Mouse (Mus musculus): ENCODE data around the gene Gpatch3.

Gene Gpatch3

DNA sequence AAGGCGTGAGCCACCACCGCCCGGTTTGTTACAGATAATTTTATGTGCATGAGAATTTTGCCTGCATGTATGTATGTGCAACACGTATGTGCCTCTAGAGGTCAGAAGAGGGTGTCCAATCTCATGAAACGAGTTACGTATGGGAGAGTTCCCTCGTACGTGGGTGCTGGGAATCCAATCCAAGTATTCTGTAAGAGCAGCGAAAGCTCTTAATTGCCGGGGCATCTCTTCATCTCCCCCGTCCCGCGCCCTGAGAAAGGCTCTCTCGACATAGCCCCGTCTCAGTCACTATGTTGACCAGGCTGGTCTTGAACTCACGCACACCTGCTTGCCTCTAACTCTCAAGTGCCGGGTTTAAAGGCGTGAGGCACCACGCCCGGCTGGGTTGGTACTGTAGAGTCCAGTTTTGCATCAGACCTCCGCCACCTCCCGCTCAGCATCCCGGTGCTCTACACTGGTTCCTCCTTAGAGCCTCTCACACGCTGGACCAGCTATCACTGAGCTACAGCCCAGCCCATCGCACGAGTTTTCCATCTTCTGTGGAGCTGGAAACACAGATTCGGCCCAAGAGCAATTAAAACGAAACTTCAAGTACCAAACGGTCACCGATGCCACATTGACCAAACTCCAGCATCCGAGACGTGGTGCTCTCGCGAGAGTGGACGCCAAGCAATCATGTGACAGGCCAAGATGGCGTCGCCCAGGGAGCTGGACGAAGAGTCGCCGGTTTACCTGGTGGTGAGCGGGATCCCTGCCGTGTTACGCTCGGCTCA, at the start of gene Gpatch3:
Gene Gpatch3 (plus strand): TSS at position 676 of the 773 bp plus-strand sequence.
- peak; percentile 85 for DNase-seq (ENCODE audit: extremely low spot score, low read depth, low spot score)

DNA sequence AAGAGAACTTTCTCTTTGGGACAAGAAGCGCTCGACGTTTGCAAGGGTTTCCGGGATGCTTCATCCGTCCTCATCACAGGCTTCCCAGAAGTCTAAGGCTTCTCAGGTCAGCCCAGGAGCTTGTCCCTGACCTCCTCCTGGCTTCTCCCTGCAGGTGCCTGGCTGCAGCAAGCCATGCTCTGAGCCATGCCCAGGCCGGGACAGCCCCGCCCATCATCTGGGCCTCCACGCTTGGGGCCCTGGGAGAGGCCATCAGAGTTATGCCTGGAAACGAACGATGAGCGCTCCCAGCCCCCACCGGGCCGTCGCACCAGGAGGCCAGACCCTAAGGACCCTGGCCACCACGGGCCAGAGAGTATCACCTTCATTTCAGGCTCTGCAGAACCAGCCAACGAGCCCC, 46.8 kb upstream of the Gpatch3 start:
- no peak for DNase-seq (ENCODE audit: extremely low spot score, low read depth, low spot score)

DNA sequence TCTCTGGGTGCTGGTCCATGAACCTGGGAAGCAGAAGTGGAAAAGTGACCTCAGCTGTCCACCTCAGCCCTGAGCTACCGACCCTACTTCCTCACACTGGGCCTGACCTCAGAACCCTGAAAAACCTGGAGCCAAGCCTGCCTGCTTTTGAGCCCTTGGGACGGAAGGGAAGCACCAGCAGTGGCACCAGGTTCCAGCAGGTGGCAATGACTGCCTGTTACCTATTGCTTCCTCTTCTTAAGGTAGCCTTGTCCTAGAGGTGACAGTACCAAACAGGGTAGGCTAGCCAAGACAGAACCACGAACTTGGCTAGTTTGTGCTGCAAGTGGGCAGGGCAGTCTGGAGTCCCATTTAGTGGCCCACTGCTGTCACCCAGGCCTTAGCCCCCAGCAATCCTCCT, 41.8 kb upstream of the Gpatch3 start:
- DNase-seq (ENCODE audit: extremely low spot score, low read depth, low spot score) = no peak

DNA sequence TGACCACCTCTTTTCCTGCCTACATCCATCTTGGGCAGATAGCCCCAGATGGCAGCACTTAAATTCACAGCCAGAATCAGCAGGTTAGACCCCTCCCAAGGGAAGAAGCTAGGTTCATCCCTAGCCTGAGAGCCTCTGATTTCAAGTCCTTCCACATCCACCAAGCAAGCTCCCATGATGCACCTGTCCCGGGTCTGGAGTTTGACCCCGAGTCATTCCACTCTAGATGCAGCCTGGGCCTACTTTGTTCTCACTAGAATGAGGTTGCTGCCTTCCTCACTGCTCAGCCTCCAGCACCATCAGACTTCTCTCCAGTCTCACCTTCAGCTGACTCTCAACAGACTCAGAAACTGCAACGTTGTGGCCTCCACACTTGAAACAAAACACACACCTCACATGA, 38.5 kb upstream of the Gpatch3 start:
- no peak for DNase-seq (ENCODE audit: extremely low spot score, low read depth, low spot score)

DNA sequence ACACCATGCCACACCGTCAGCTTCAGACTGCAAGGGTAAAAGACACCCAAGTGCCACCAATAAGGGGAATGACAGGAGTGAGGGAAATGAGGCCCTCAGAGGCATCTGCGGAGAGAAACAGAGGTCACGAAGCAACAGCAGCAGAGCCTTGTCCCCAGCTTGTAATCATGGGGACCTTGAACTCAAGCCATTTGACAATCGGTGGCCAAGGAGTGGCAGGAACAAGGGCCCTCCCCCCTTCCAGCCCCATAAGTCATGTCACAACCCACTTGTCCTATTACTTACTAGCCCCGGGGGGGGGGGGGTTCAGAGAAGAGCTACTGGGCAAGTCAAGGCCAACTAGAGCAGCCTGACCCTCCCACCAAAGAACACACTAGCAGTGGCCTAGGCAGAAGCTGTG, 37.9 kb upstream of the Gpatch3 start:
- DNase-seq (ENCODE audit: extremely low spot score, low read depth, low spot score) = no peak

DNA sequence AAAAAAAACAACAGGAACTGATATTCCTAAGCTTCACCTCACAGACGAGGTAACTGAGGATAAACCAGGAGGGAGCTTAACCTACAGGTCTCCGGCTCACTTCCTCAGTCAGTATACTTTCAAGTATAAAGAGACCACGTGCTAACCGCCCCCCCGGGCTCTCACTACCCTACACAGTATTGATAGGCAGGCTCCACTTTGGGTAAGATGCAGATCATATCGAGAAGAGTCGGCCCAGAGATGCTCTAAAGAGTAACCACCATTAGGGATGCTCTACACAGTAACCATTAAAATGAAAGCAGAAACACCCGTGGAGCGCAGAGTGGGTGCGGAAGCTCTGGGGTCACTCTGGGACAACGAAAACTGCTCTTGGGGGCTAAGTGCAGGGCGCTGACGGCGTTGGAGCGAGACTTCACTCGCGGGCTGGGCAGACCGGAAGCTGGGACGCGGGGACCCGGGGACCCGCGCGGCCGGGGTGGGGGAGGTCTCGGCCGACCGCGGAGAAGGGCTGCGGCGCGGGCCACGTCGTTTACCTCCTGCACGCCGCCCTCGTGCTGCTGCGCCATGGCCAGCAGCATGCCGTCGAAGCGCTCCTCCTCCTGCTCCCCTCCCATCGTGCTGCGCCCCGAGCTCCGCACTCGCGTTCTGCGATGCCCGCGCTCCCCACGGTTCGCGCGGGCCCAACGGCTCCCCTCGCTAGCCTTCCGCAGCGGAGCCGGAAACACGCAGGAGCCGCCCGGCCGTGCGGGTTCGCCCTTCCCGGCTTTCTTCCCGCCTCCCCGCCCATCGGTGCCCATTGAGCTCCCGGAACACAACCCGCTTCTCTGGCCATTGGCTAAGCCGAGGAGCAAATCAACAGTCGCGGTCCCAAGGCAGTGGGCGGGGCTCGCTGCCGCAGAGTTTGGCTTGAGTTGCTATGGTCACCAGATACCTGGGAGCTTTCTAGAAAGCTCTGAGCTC, 29.0 kb upstream of the Gpatch3 start, which contains the start of gene Nudc:
Gene Nudc (minus strand): TSS at position 725 of the 960 bp plus-strand sequence.
- DNase-seq (ENCODE audit: extremely low spot score, low read depth, low spot score) = peak; percentile 76

DNA sequence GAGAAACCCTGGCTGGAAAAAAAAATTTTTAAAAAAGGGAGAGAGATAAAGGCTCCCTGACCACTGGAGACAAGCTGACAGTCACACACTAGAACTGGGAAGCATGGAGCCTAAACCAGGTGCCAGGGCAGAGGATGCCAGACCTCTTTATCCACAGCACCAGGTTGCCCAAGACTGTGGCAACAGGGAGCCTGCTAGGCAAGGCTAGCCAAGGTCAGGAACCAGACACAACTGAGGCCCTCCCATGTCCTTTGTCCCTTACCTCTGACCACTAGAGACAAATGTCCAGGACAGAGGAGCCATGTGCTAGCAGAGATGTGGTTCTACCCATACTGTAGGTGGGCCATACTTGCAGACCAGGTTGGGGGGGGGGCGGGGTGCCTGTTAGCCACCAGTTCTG, 22.5 kb upstream of the Gpatch3 start:
- DNase-seq (ENCODE audit: extremely low spot score, low read depth, low spot score) = no peak

DNA sequence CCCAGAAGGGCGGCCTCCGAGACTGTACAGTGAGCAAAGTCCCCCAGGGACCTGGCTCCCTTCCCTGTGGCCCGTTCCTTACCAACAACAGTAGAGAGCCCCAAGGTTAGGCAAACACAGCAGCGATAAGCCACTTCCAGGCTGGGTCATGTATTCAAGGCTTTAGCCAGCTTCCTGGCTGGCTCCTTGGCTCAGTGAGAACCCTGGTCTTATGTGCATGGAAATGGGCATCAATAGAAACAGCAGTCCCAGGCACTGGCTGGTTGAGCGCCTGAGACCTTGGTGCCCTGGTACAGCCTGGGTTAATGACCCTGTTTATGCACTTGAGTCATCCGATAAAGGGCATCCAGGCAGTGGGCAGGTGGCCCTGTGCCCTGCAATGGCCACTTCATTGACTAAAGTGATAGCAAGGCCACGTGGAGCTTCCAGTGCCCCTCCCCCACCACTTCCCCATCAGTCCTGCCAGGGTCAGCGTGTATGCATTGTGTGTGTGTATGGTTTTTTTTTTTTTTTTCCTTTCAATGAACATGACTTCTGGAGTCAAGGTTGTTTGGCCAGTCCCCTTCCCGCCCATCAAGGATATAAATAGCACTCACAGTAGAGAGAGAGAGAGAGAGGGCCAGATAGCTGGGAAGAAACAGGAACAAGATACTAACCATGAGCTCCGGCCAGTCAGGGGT, 21.6 kb upstream of the Gpatch3 start, which contains the start of gene Nr0b2:
Gene Nr0b2 (plus strand): TSS at position 609 of the 680 bp plus-strand sequence.
- no peak for DNase-seq (ENCODE audit: extremely low spot score, low read depth, low spot score)

DNA sequence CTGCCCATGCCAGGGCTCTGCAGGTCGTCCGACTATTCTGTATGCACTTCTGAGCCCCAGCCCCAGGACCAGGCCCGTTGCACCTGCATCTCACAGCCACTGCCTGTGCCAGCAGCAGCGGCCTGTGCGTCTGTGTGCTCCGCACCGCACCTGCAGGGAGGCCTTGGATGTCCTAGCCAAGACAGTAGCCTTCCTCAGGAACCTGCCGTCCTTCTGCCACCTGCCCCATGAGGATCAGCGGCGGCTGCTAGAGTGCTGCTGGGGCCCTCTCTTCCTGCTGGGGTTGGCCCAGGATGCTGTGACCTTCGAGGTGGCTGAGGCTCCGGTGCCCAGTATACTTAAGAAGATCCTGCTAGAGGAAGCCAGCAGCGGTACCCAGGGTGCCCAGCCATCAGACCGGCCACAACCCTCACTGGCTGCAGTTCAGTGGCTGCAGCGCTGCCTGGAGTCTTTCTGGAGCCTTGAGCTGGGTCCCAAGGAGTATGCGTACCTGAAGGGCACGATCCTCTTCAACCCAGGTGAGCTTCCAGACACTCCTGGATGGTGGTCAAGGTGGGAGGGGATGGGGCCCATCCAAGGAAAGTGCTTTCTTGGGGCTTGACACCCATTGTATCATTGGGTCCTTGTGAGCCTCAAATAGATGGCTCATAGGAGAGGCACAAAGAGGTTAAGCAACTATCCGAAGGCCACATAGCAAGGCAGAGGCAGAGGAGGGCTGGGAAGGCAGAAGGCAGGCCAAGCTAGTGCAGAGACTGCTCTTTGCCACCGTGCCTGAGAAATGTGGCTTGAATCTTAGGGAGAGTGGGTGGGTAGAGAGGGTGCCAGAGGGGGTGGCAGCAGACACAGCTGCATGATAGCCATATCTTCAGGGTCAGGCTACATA, 20.9 kb upstream of the Gpatch3 start:
- DNase-seq (ENCODE audit: extremely low spot score, low read depth, low spot score) = no peak

DNA sequence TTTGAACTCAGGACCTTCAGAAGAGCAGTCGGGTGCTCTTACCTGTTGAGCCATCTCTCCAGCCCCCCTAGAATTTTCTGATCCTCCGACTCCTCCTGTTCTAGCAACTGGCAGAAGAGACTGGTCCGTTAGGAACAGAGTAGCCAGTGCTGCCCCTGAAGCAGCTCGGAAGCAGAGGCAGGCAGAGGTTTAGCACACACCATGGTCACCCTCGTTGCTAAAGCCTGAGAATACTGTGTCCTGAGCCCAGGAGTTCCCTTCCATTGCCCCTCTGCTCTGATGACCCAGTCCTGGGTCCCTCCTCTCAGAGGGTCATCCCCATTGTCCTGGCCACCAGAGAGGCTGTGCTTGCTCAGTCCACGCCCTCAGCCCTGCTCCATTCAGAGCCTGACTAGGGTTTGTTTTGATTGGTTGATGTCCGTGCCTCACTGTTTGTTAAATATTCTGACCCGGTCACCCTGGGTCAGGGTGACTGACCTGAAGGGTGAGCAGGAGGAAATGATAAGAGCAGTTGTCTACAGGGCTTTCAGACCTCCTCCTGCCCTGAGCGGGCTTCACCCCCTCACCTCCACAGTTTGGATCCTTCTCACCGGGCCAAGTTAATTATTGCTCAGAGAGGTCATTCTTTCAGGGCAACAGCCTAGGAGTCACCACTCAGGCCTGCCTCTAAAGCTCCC, 17.4 kb upstream of the Gpatch3 start:
- DNase-seq (ENCODE audit: extremely low spot score, low read depth, low spot score) = no peak

DNA sequence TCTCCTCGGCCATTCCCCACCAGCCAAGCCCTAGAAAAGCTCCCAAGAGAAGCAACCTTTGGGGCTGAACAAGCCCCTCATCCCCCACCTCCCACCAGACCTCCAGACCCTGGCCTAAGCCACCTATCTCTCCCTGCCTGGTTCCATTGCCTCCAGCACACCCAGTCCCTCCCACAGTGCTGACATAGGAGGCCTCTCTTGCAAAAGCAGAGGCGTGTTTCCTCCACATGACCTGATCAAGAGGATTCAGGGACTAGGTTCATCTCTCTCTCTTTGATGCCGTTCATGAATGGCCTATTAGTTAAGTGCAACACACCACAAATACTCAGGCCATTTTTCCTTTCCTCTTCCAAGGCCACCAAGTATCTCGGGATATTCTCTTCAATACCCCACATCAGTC, 14.7 kb upstream of the Gpatch3 start:
- no peak for DNase-seq (ENCODE audit: extremely low spot score, low read depth, low spot score)

DNA sequence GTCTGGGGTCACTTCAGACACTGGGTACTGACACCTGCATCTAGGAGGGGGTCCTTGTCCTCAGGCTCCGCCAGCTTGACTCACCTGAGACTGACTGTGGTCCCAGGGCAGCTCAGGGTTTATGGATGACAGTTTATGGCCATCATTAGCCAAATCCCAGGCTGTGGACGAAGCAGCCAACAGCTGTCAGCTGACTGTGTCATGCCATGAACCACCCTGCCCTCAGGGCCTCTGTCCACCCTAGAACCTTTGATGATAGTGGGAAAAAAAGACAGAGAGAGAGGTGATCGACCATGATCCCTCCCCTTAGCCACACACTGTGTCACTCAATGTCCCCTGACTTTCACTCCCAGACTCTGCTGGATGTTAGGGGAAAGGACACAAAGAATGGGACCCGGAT, 12.9 kb upstream of the Gpatch3 start:
- no peak for DNase-seq (ENCODE audit: extremely low spot score, low read depth, low spot score)

DNA sequence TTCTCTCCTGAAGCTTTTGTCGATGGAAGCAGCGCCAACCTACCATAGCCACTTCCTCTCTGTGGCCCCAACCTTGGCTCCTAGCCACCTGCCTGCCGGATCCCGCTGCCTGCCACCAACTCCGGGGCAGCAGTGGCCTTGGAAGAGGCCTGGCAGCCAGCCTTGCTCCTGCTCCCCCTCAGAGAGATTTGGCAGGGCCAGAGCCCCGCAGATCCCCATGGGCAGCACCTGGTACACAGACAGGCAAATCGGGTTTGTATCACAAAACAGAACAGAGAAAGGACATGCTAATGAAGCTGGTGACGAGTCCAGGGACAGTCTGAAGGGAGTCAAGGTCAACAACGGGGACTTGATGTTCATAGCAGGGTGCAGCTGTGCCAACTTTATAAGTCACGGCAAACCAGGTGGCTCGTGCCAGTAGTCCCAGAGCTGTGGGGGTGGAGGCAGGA, 11.4 kb upstream of the Gpatch3 start:
- no peak for DNase-seq (ENCODE audit: extremely low spot score, low read depth, low spot score)

DNA sequence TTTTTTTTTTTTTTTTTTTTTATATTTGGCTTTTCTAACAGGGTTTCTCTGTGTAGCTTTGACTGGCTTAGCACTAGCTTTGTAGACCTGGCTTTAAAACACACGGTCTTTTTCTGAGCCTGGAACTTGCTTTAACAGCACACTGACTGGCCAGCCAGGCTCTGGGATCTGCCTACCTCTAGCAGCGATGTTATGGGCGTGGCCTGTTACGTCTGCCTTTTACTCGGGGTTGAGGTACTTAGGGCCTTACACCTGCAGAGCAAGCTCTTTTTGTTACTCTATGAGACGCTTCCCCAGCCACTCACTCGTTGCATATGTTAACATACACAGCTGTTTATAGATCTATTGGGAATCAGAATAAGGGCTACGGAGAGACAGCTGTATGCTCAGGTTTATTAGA, 7.3 kb upstream of the Gpatch3 start:
- no peak for DNase-seq (ENCODE audit: extremely low spot score, low read depth, low spot score)

DNA sequence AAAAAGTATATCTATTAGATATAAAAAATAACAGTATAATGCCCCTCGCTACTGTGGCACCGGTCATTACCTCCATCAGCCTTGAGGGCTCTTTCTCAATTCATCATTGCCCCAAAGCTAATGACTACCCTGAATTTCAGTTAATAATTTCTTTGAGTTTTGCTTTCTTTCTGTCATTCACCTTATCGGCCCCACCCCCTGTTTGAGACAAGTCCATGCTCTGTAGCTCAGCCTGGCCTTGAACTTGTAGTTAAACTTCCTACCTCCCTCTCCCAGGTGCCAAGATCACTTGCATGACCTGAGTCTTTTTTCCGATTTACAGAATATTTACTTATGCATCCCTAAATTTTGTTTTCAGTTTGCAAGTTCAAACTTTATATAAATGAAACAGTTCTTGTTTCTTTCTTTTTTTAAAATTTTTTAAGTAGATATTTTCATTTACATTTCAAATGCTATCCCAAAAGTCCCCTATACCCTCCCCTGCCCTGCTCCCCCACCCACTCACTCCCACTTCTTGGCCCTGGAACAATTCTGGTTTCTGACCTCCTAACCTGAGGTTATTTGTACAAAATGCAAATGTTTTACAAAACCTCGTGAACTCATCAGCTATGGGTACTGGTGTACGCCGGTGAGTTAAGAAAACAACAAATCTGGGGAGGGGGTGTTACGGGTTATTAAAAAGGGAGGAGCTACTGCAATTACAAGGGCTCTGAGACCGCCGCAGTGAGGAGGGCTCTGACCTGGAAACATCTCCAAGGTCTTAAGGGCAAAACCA, 5.1 kb upstream of the Gpatch3 start:
- no peak for DNase-seq (ENCODE audit: extremely low spot score, low read depth, low spot score)

DNA sequence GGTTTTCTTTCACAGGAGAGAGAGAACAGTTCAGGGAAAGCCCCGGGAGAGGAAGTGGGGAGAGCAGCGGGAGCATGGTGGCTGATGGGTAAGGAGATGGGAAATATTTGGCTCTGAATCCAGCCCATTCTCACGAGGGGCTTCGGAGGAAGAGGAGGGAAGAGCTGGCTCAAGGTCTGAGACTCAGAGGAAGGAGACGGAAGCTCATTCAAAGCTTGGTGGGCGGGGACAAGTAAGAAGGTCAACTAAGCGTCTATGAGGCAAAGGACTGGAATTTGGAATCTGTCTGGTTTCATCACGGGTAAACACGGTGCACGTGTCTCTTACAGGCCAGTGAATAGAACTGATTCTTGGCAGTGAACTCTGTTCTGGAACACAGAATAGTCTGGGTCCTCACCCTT, 4.5 kb upstream of the Gpatch3 start:
- DNase-seq (ENCODE audit: extremely low spot score, low read depth, low spot score) = no peak

DNA sequence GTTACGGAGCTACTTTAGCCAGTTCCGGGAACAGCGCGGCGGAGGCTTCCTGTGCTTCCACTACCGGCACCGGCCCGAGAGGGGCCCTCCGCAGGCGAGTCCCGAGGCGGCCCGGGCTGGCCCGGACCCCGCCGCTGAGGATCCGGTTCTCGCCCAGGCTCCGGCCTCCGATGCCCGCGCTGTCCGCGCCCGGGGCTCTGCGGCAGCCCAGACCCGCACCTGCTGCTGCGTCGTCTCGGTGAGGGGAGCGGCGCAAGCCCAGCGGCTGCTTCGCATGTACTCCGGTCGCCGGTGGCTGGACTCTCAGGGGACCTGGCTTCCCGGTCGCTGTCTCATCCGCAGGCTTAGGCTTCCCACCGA, 278 bp downstream of the Gpatch3 start:
- no peak for DNase-seq (ENCODE audit: extremely low spot score, low read depth, low spot score)

DNA sequence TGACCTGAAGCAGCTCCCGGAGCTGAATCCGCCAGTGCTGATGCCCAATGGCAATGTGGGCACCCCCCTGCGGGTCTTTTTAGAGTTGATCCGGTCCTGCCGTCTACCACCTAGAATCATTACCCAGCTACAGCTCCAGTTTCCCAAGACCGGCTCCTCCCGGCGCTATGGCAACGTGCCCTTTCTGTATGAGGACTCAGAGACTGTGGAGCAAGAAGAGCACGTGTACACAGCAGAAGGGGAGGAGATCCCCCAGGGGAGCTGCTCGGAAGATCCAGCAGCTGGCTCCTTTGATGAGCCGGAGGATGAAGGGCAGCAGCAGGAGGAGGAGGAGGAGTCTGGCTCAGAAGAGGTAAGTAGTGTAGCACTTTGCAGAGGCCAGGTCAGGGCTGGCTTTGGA, 3.4 kb downstream of the Gpatch3 start:
- DNase-seq (ENCODE audit: extremely low spot score, low read depth, low spot score) = no peak

DNA sequence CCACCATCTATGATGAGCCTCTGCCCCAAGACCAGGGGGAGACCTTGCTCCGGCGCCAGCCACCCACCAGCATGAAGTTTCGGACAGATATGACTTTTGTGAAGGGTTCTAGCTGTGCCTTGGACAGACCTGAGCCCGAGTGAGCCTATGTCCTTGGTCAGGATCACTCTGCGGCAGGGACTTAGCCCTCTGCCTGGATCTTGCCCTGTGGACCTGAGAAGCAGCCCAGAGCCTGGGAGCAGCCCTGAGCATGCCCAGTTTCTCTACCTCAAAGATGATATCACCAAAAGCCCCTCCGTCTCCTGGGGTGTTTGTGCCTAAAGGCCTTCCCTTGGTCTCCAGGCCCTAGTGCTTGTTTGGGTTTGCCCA, 9.1 kb downstream of the Gpatch3 start:
- DNase-seq (ENCODE audit: extremely low spot score, low read depth, low spot score) = no peak

Data from hindlimb bud, embryonic 11.5 days (tissue).